Mouse (Mus musculus): ENCODE results near the gene Tbxa2r. TPM values are rescaled to one million over a fixed set of nuclear protein-coding genes. Genes with fewer than 3 reads are reported as not detected.

Gene Tbxa2r
- polyA plus RNA-seq, 1 experiment from 2014 or later = 3.6 TPM

- 5% methylated on average over 12 of the region's 12 CpGs for WGBS
- Histone ChIP-seq H3K4me3 (replicated peaks; ENCODE audit: low read length) (peak overlapping the region; percentile 70), H3K27ac (ENCODE audit: low read length) (no peak overlapping the region), H3K4me2 (ENCODE audit: low read length) (peak overlapping the region; percentile 95), H3K27me3 (replicated peaks; ENCODE audit: control insufficient read depth, insufficient read depth, low read length) (peaks cover 12% of the 10 kb centered on the region), H3K4me1 (replicated peaks; ENCODE audit: control insufficient read depth, insufficient read depth, low read length) (peaks cover 22% of the 10 kb centered on the region), H3K36me3 (ENCODE audit: control insufficient read depth, insufficient read depth) (no peaks in the 10 kb centered on the region), H3K9me3 (ENCODE audit: control insufficient read depth, low read length) (no peaks in the 10 kb centered on the region), H3K9ac (replicated peaks; ENCODE audit: low read depth, low read length) (no peak overlapping the region; the same call in 1 of the 2 replicates)
- no peak for ATAC-seq
Observed at GRCm38 (mm10) chr10:81349146-81349545, 20.6 kb downstream of the Tbxa2r start.

- H3K9me3 ChIP-seq (ENCODE audit: control insufficient read depth, low read length) = no peaks in the 10 kb centered on the region
- under 1% methylated on average over 28 of the region's 29 CpGs for WGBS
- H3K4me2 ChIP-seq (ENCODE audit: low read length) = peak overlapping the region; percentile 95
- peaks cover 22% of the 10 kb centered on the region for H3K4me1 ChIP-seq (replicated peaks; ENCODE audit: control insufficient read depth, insufficient read depth, low read length)
- H3K27me3 ChIP-seq (replicated peaks; ENCODE audit: control insufficient read depth, insufficient read depth, low read length) = peaks cover 5% of the 10 kb centered on the region
- no peak overlapping the region for H3K27ac ChIP-seq (ENCODE audit: low read length)
- H3K9ac ChIP-seq (replicated peaks; ENCODE audit: low read depth, low read length) = peak overlapping the region; percentile 68
- H3K36me3 ChIP-seq (ENCODE audit: control insufficient read depth, insufficient read depth) = no peaks in the 10 kb centered on the region
- H3K4me3 ChIP-seq (replicated peaks; ENCODE audit: low read length) = peak overlapping the region; percentile 70
- ATAC-seq = peak; percentile 21
Observed at GRCm38 (mm10) chr10:81349961-81350350, 21.4 kb downstream of the Tbxa2r start.

GRCm38 (mm10) chr10:81350351-81351063 is 22.0 kb downstream of the Tbxa2r start, which contains the start of gene Hmg20b:
Gene Hmg20b (minus strand): TSS chr10:81350480.
- H3K27ac ChIP-seq (ENCODE audit: low read length) = peak within 1 kb of the TSS; percentile 58; the same call in 1 of the 2 replicates
- peak within 1 kb of the TSS; percentile 70 for H3K4me3 ChIP-seq (replicated peaks; ENCODE audit: low read length)
- under 1% methylated on average over 54 of the region's 54 CpGs for WGBS
- H3K4me1 ChIP-seq (replicated peaks; ENCODE audit: control insufficient read depth, insufficient read depth, low read length) = peaks cover 22% of the 10 kb centered on the region
- H3K9ac ChIP-seq (replicated peaks; ENCODE audit: low read depth, low read length) = peak within 1 kb of the TSS; percentile 68
- H3K36me3 ChIP-seq (ENCODE audit: control insufficient read depth, insufficient read depth) = no peaks in the 10 kb centered on the region
- peak; percentile 96 for ATAC-seq
- H3K27me3 ChIP-seq (replicated peaks; ENCODE audit: control insufficient read depth, insufficient read depth, low read length) = peaks cover 2% of the 10 kb centered on the region; the same call in 1 of the 2 replicates
- peak within 1 kb of the TSS; percentile 95 for H3K4me2 ChIP-seq (ENCODE audit: low read length)
- H3K9me3 ChIP-seq (ENCODE audit: control insufficient read depth, low read length) = no peaks in the 10 kb centered on the region

- H3K4me1 ChIP-seq (replicated peaks; ENCODE audit: control insufficient read depth, insufficient read depth, low read length) = peaks cover 20% of the 10 kb centered on the region
- WGBS = 29% methylated on average over 9 of the region's 9 CpGs
Observed at GRCm38 (mm10) chr10:81351678-81352291, 23.3 kb downstream of the Tbxa2r start.

GRCm38 (mm10) chr10:81354738-81355477 is 26.4 kb downstream of the Tbxa2r start:
- H3K4me1 ChIP-seq (replicated peaks; ENCODE audit: control insufficient read depth, insufficient read depth, low read length) = peaks cover 23% of the 10 kb centered on the region
- no peak overlapping the region for H3K9ac ChIP-seq (replicated peaks; ENCODE audit: low read depth, low read length)
- WGBS = 69% methylated on average over 9 of the region's 9 CpGs
- no peaks in the 10 kb centered on the region for H3K36me3 ChIP-seq (ENCODE audit: control insufficient read depth, insufficient read depth)
- H3K4me3 ChIP-seq (replicated peaks; ENCODE audit: low read length) = no peak overlapping the region
- H3K9me3 ChIP-seq (ENCODE audit: control insufficient read depth, low read length) = no peaks in the 10 kb centered on the region
- H3K27me3 ChIP-seq (replicated peaks; ENCODE audit: control insufficient read depth, insufficient read depth, low read length) = 0 out of 2 replicates have a peak, but pooled peaks cover 2% of the 10 kb centered on the region
- no peak for ATAC-seq
- no peak overlapping the region for H3K27ac ChIP-seq (ENCODE audit: low read length)
- H3K4me2 ChIP-seq (ENCODE audit: low read length) = no peak overlapping the region

More at GRCm38 (mm10) chr10:81351678-81352291, 23.3 kb downstream of the Tbxa2r start:
- H3K4me2 ChIP-seq (ENCODE audit: low read length) = no peak overlapping the region
- H3K9me3 ChIP-seq (ENCODE audit: control insufficient read depth, low read length) = no peaks in the 10 kb centered on the region
- no peak overlapping the region for H3K4me3 ChIP-seq (replicated peaks; ENCODE audit: low read length)
- H3K27me3 ChIP-seq (replicated peaks; ENCODE audit: control insufficient read depth, insufficient read depth, low read length) = peaks cover 3% of the 10 kb centered on the region; the same call in 1 of the 2 replicates
- no peak for ATAC-seq
- H3K36me3 ChIP-seq (ENCODE audit: control insufficient read depth, insufficient read depth) = no peaks in the 10 kb centered on the region
- H3K9ac ChIP-seq (replicated peaks; ENCODE audit: low read depth, low read length) = no peak overlapping the region
- no peak overlapping the region for H3K27ac ChIP-seq (ENCODE audit: low read length)

GRCm38 (mm10) chr10:81355533-81355932 is 27.0 kb downstream of the Tbxa2r start:
- no peaks in the 10 kb centered on the region for H3K9me3 ChIP-seq (ENCODE audit: control insufficient read depth, low read length)
- no peak overlapping the region for H3K27ac ChIP-seq (ENCODE audit: low read length)
- no peak for ATAC-seq
- 79% methylated on average over 4 of the region's 4 CpGs for WGBS
- peaks cover 21% of the 10 kb centered on the region for H3K4me1 ChIP-seq (replicated peaks; ENCODE audit: control insufficient read depth, insufficient read depth, low read length)
- H3K9ac ChIP-seq (replicated peaks; ENCODE audit: low read depth, low read length) = no peak overlapping the region
- no peak overlapping the region for H3K4me3 ChIP-seq (replicated peaks; ENCODE audit: low read length)
- no peaks in the 10 kb centered on the region for H3K36me3 ChIP-seq (ENCODE audit: control insufficient read depth, insufficient read depth)
- 0 out of 2 replicates have a peak, but pooled peaks cover 2% of the 10 kb centered on the region for H3K27me3 ChIP-seq (replicated peaks; ENCODE audit: control insufficient read depth, insufficient read depth, low read length)
- no peak overlapping the region for H3K4me2 ChIP-seq (ENCODE audit: low read length)

- H3K27me3 ChIP-seq (replicated peaks; ENCODE audit: control insufficient read depth, insufficient read depth, low read length) = 0 out of 2 replicates have a peak, but pooled peaks cover 2% of the 10 kb centered on the region
- no peak overlapping the region for H3K4me2 ChIP-seq (ENCODE audit: low read length)
- no peak overlapping the region for H3K9ac ChIP-seq (replicated peaks; ENCODE audit: low read depth, low read length)
- ATAC-seq = no peak
- peaks cover 17% of the 10 kb centered on the region for H3K4me1 ChIP-seq (replicated peaks; ENCODE audit: control insufficient read depth, insufficient read depth, low read length)
- no peaks in the 10 kb centered on the region for H3K9me3 ChIP-seq (ENCODE audit: control insufficient read depth, low read length)
- H3K4me3 ChIP-seq (replicated peaks; ENCODE audit: low read length) = no peak overlapping the region
- WGBS = 51% methylated on average over 12 of the region's 12 CpGs
- H3K27ac ChIP-seq (ENCODE audit: low read length) = no peak overlapping the region
- no peaks in the 10 kb centered on the region for H3K36me3 ChIP-seq (ENCODE audit: control insufficient read depth, insufficient read depth)
Observed at GRCm38 (mm10) chr10:81356352-81356990, 27.9 kb downstream of the Tbxa2r start.

- H3K4me3 ChIP-seq (replicated peaks; ENCODE audit: low read length) = peak within 1 kb of the TSS; percentile 78
- no peak within 1 kb of the TSS for H3K27ac ChIP-seq (ENCODE audit: low read length)
- WGBS = 2% methylated on average over 74 of the region's 79 CpGs
- peak within 1 kb of the TSS; percentile 94 for H3K4me2 ChIP-seq (ENCODE audit: low read length)
- H3K9ac ChIP-seq (replicated peaks; ENCODE audit: low read depth, low read length) = peak within 1 kb of the TSS; percentile 79
- H3K4me1 ChIP-seq (replicated peaks; ENCODE audit: control insufficient read depth, insufficient read depth, low read length) = peaks cover 17% of the 10 kb centered on the region
- 0 out of 2 replicates have a peak, but pooled peaks cover 2% of the 10 kb centered on the region for H3K27me3 ChIP-seq (replicated peaks; ENCODE audit: control insufficient read depth, insufficient read depth, low read length)
- H3K36me3 ChIP-seq (ENCODE audit: control insufficient read depth, insufficient read depth) = no peaks in the 10 kb centered on the region
- peak; percentile 95 for ATAC-seq
- H3K9me3 ChIP-seq (ENCODE audit: control insufficient read depth, low read length) = no peaks in the 10 kb centered on the region
Observed at GRCm38 (mm10) chr10:81356991-81357844, 28.7 kb downstream of the Tbxa2r start, which contains the start of gene Mfsd12. Gene Mfsd12 (plus strand): TSS chr10:81357491.

All from forebrain, embryonic 16.5 days (tissue).